Mouse (Mus musculus) CH12F3 (cell line): Measurements from ENCODE around the gene Adamts6.

Experiments used
- in situ Hi-C: fragments of 300-500 bp; cut with MboI; formaldehyde crosslinking; loops from 2 replicates; pipeline ENCODE4 v1.14.3; 2020; ENCODE audit warnings: low sequenced_read_pairs

Gene Adamts6

GRCm38 (mm10) chr13:104453271-104453974, 165.8 kb downstream of the Adamts6 start:
- in situ Hi-C loops, result no loop called here

GRCm38 (mm10) chr13:104460287-104460686, 172.7 kb downstream of the Adamts6 start:
- in situ Hi-C loops, result no loop called here

- in situ Hi-C loops, result no loop called here
These were observed 180.4 kb downstream of the Adamts6 start for GRCm38 (mm10) chr13:104468061-104468460.

DNA sequence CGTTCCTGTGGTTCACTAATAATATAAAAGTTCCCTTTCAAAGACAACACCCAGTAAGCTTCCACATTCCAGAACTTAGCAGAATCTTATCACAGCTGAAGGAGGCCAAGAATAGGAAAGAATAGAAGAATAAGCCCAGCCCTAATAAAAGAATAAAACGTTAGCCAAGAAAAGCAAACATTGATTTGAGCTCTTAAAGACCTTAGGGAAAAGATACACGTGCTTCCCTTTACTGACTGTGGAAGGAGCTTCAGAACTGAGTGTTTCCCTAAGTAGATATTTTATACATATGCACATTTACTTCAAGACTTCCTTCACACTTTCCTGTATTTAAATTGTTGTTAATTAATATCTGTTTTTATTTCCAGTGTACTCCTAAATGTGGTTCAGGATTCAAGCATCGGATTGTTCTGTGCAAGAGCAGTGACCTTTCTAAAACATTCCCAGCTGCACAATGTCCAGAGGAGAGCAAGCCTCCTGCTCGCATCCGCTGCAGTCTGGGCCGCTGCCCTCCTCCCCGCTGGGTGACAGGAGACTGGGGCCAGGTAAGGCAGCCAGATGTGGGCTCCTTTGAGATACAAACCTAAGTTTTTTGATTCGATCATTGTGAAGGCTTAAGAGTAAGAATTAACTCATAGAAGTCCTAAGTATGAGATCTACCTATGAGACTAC, 188.8 kb downstream of the Adamts6 start:
- in situ Hi-C loops, result no loop called here

DNA sequence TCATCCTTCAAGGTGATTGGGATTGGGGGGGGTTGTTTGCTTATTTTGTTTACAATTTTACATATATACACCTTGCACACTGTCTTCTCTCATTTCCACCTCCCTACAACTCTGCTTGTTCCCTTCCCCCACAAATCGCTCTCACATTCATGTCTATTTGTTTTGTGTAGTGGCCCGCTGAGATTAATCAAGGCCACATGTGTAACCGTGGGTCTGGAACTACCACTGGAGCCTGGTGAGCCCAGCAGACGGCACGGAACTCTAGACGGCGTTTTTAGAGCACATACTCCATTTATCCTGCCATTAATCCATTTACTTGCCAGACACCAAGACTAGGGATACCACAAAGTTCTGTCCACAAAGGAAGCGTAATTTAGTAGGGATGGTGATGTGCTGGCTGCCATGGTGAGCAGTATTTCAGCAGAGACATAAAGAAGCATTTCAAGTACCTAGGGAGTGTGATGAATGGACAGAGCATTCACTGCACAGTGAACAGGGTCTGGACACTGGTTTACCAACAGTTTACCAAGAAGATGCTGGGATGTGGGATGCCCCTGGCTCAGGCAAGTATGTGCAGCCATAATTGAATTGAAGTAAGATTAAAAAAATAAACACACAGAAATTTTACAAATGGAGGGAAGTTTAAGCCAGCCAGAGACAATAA, 194.9 kb downstream of the Adamts6 start:
- in situ Hi-C loops, result no loop called here

DNA sequence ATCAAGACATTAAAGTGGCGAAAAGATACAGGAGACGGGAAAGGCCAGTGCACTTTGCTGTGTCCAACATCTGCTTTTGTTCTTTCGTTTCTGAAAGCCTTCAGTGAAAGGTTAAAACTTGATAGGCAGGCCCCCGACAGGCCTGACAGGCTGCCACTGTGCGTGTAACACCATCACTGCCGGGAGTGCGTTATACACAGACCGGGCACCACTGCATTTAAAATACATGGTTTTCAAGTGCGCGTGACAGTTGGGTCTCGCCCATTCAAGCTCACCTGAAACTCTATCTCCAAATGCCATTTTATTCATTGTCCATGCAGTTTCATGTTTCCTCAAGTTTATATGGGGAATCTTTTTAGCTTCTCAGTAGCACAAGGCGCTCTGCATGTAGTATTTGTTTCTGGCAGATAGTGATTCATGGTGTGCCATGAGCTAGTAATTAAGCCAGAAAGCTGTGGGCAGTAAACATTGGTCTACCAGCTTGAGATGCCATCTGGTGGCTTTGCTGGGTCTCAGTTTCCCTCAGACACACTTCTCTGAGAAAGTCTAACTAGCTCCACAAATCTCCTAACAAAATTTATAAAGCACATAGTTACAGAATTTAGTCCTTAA, 195.6 kb downstream of the Adamts6 start:
- in situ Hi-C loops, result no loop called here

DNA sequence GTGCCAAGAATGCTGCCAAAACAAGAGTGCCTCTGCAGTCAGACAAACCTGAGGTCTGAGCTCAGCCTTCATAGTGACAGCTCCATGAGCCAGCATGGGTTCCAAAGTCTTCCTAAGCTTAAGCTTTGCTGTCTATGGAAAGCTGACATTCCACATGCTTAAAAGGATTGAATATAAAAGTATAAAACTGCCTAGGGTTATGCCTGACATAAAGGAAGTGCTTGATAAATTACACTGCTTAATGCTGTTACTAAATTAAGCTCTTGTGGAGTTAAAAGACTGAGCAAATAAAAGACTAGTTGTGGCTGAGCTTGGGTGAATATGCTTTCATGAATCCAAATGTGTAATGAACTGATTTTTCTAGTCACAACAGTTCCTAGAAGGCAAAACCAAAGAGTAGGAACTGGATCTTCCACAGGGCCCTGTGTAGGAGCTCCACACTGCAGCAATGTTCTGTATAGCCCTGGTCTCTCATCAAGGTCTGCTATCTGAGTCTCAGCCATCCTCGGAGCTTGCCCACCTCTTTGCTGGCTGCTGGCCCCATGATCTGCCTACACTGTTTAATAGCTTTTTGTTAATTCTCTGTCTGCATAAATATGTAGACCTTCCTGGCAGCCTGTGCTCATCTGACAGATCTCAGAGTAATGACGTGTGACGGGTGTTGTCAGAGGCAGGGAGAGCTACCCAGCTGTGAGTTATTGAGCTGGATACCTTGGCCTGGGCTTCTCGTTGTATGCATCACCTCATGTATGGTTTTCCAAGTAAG, 203.6 kb downstream of the Adamts6 start:
- in situ Hi-C loops, result no loop called here

- in situ Hi-C loops, result no loop called here
These were observed 205.9 kb downstream of the Adamts6 start for GRCm38 (mm10) chr13:104493466-104493993.

DNA sequence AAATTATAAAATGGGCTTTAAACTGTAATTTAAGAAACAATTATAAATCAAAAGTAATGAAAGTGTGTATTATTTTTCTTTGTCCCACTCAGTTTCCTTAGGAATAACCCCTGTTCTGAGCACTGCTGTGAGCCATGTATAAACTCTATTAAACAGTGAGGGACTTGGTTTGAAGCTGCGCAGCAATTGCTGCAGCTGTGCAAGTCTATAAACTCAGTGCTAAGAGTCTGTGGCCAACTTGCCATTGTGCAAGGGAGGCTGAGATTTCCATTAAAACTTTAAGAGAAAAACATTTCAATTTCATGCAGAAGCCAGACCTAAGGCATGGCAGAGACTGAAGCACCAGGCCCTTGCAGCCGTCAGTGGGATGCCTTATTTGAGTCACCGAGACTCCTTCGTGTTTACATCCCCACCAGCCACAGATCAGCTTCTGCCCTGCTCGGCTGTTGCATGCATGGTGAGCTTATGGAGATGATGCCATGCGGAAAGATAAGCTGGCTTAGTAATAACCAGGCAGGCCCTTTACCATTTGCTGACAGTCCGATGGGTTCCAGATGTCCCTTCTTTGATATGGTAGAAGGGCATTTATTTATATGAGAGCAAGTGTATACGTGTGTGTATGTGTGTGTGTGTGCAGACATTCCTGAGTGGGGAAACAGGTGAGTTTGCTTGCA, 206.7 kb downstream of the Adamts6 start:
- in situ Hi-C loops, result no loop called here

DNA sequence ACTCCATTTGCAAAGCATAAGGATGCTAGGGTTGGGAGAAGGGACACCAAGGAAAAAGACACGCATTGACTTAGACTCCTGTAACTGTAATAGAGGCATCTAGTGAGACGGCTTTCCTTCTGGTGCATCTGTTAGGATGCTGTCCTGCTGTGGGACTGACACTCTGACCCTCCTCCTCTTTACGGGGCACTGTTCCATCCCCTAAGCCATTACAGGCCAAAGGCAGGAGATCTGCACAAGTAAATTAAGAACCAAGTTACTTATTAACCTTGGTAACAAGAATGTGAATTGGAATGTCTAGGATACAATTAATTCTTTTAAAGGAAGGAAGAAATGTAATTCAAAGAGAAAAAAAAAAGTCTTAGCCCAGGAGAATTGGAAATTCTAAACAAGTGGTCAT, 210.0 kb downstream of the Adamts6 start:
- in situ Hi-C loops, result no loop called here

- in situ Hi-C loops, result no loop called here
These were observed 211.0 kb downstream of the Adamts6 start for GRCm38 (mm10) chr13:104498669-104499068.

- in situ Hi-C loops, result no loop called here
These were observed 211.7 kb downstream of the Adamts6 start for GRCm38 (mm10) chr13:104499116-104500040.

- in situ Hi-C loops, result no loop called here
These were observed 214.8 kb downstream of the Adamts6 start for GRCm38 (mm10) chr13:104502406-104502805.

DNA sequence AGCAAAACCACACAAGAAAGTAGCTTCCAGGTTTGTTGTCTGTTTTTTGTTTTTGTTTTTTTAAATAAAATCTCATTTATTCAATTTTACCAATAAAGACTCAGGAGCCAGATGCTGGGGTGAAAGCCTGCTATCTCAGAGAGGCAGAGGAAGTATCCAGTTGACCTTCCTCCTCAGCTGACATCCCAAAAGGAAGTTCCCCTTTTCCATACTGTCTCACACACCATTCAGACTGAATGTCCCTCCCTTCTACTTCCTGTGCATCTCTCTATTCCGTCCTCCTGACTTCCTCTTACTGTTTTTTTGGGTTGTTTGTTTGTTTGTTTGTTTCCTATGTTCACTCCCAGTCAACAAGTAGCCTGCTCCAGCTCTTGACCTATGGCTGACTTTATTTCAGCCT, 216.4 kb downstream of the Adamts6 start:
- in situ Hi-C loops, result no loop called here

DNA sequence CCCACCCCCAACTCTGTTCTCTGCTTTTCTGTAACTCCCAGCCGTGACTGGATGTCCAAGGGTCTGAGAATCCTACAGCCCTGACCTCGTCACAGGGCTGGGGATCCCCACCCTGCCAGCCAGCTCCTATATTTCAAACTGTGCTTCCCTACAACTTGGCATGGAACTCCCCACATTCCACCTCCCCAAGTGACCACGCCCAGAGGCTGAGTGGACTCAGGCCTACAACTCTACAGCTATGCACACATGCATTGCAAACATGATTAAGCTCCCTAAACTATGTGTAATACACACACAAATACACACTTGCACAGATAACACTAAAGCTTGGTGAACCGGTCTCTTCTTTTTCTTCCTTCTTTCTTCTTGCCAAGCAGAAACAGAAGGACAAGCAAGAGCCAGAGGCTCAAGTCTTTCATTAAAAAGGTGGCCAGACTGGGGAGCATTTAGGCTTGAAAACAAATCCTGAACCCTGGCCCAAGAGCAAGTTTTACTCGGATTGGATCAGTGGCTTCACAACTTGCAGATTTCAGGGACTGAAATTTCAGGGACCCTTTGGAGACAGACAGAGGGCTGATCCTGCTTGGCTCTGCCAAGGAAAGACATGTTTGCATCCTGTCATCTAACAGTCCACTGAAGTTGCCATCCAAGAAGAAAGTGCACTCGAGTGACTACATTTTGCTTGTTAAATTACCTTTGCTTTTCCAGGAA, 218.7 kb downstream of the Adamts6 start:
- in situ Hi-C loops, result no loop called here

DNA sequence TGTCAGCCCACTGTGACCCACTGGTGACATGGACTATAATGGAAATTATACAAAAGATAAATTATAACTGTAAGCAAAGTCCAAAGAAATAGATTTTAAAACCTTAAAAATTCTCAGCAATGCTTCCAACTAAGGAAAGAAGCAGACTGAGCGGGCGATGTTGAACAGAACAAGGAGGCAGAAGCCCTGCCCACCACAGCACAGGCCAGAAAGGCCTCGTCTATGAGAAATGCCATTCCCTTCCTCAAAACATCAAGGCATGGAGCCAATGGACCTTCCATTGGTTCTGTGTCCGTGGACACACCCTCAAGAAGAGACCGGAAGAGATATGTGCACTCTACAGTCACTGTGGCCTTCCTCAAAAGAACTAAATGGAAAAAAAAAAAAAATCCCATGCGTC, 220.0 kb downstream of the Adamts6 start:
- in situ Hi-C loops, result no loop called here

- in situ Hi-C loops, result no loop called here
These were observed 222.2 kb downstream of the Adamts6 start for GRCm38 (mm10) chr13:104509561-104510493.
